Mouse (Mus musculus) adipose tissue, adult 10 weeks (tissue): Measurements from ENCODE around the gene Tmem151b. TPM values are rescaled to one million over a fixed set of nuclear protein-coding genes. Genes with fewer than 3 reads are reported as not detected.

Experiments
- polyA plus RNA-seq: library from polyadenylated mRNA; stranded (reverse); fragments of 350-450 nt; fragmentation: Illumina TruSeq; extraction: RNeasy Lipid Tissue Mini Kit (QIAGEN cat#74804); gene quantifications from one replicate; pipeline ENCODE4 v1.2.3, GENCODE M21; 2014; ENCODE audit warnings: low read depth, low replicate concordance

Gene Tmem151b
- 0.81 TPM for polyA plus RNA-seq

GRCm38 (mm10) chr17:45549617-45550181 is at the start of gene Tmem151b:
TSS of gene Tmem151b (minus strand) at chr17:45549677.

GRCm38 (mm10) chr17:45573087-45573779 is 23.8 kb upstream of the Tmem151b start, which contains the start of gene Hsp90ab1:
TSS of gene Hsp90ab1 (minus strand) at chr17:45573271.

GRCm38 (mm10) chr17:45563655-45564530 is 14.4 kb upstream of the Tmem151b start, which contains the start of gene Slc35b2:
TSS of gene Slc35b2 (plus strand) at chr17:45563874.

GRCm38 (mm10) chr17:45555452-45556106 is 6.1 kb upstream of the Tmem151b start, which contains the start of gene Nfkbie:
TSS of gene Nfkbie (plus strand) at chr17:45555703.

DNA sequence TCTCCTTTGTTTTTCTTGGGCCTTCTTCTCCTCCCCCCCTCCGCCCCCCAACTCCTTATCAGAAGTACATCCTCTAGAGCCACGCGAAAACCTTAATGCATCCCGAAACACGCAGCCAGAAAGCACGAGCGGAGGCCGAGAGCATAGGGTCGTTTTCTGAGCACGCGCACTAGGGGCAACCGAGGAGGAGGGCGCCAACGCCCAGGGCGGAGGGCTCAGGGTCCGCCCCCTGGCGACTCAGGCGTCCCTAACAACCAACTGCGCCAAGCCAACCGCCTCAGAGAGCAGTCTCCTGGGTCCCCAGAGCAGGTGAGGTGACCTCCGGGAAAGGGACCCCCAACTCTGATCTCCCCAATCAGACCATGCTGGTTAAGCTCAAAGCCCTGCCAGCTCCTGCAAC is 26.2 kb downstream of the Tmem151b start, which contains the start of gene Tcte1:
Tcte1 (plus strand) TSS at position 172 of the 400 bp plus-strand sequence.

DNA sequence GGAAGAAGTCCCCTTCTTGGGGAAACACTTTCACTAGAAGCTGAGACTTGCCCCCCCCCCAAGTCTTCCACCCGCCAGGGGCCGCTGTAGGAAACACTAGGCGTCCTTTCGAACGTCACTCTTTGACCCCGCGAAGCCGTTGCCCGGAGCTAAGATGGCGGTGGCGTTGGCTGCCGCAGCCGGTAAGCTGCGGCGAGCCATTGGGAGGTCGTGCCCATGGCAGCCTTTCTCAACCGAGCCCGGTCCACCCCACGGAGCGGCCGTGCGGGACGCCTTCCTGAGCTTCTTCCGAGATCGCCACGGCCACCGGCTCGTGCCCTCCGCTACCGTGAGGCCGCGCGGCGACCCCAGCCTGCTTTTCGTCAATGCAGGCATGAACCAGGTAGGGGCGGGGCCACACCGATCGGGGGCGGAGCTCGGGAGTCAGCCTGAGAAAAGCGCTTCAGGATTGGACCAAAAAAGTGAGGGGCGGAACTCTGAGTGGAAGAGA is 42.7 kb downstream of the Tmem151b start, which contains the start of gene Aars2:
Aars2 (plus strand) TSS at position 142 of the 490 bp plus-strand sequence.

Other genes with a start within 250 kb of the Tmem151b start
- 36.2 TPM for gene Cdc5l, start 115.9 kb downstream of the Tmem151b start, polyA plus RNA-seq
- gene Spats1, start 74.3 kb downstream of the Tmem151b start, polyA plus RNA-seq = 0.66 TPM
- 6.2 TPM for gene Aars2, start 42.8 kb downstream of the Tmem151b start, polyA plus RNA-seq
- 4.0 TPM for gene Tcte1, start 26.2 kb downstream of the Tmem151b start, polyA plus RNA-seq
- gene Nfkbie, start 6.0 kb upstream of the Tmem151b start, polyA plus RNA-seq = 6.0 TPM
- 59.7 TPM for gene Slc35b2, start 14.2 kb upstream of the Tmem151b start, polyA plus RNA-seq
- gene Hsp90ab1, start 23.6 kb upstream of the Tmem151b start, polyA plus RNA-seq = 844 TPM
- 69.4 TPM for gene Slc29a1, start 49.9 kb upstream of the Tmem151b start, polyA plus RNA-seq
- gene Mymx, start 52.4 kb upstream of the Tmem151b start, polyA plus RNA-seq = not detected
- gene Capn11, start 109.6 kb upstream of the Tmem151b start, polyA plus RNA-seq = 0.37 TPM
- gene Mrpl14, start 136.6 kb upstream of the Tmem151b start, polyA plus RNA-seq = 73.1 TPM
- gene Tmem63b, start 137.2 kb upstream of the Tmem151b start, polyA plus RNA-seq = 39.0 TPM
- gene 1600014C23Rik, start 184.2 kb upstream of the Tmem151b start, polyA plus RNA-seq = 2.7 TPM